Mouse (Mus musculus) limb, embryonic 10.5 days (tissue): ENCODE results near the gene Mthfs. TPM values are rescaled to one million over a fixed set of nuclear protein-coding genes. Genes with fewer than 3 reads are reported as not detected.

Experiments used
- DNase-seq: peaks from one replicate; pipeline ENCODE4 v3.0.0-alpha.2; 2017; ENCODE audit warnings: low spot score
- H3K27ac ChIP-seq: fragments of 300-500 bp; sonication (generic); 2 replicates; pipeline ENCODE4 v1.5.1; 2016; ENCODE audit warnings: mild to moderate bottlenecking
- H3K27me3 ChIP-seq: fragments of 300-500 bp; sonication (generic); 2 replicates; pipeline ENCODE4 v1.6.1; 2016; ENCODE audit warnings: low read depth, mild to moderate bottlenecking; ENCODE audit not compliant: poor library complexity, severe bottlenecking
- H3K36me3 ChIP-seq: fragments of 300-500 bp; sonication (generic); 2 replicates; pipeline ENCODE4 v1.6.1; 2016; ENCODE audit warnings: mild to moderate bottlenecking, moderate library complexity
- H3K4me1 ChIP-seq: fragments of 300-500 bp; sonication (generic); 2 replicates; pipeline ENCODE4 v1.6.1; 2016
- H3K4me3 ChIP-seq: fragments of 300-500 bp; sonication (generic); 2 replicates; pipeline ENCODE4 v1.5.1; 2016; ENCODE audit warnings: mild to moderate bottlenecking, moderate library complexity
- H3K9me3 ChIP-seq: fragments of 300-500 bp; sonication (generic); replicated peaks from 2 replicates; pipeline ENCODE4 v1.6.1; 2016; ENCODE audit warnings: mild to moderate bottlenecking
- WGBS: fragments of 180-500 bp; shearing (Covaris S2); methylation state at CpG from one replicate; pipeline ENCODE4 v1.1.7; 2016; 5-methylcytosine and 5-hydroxymethylcytosine counted together
- polyA plus RNA-seq: library from polyadenylated mRNA; unstranded; fragments of >200 nt; fragmentation: Nextera tagmentation; extraction: Ambion mirVana; gene quantifications from 2 replicates; pipeline ENCODE4 v1.2.1, GENCODE M21; 2016

The Mthfs gene
- polyA plus RNA-seq, 1 experiment from 2014 or later, result 23.0 TPM

GRCm38 (mm10) chr9:89373731-89374130 lies 163.3 kb downstream of the Mthfs start:
- no peaks in the 10 kb centered on the region for H3K9me3 ChIP-seq
- no peak overlapping the region for H3K27ac ChIP-seq
- WGBS, result 88% methylated on average over 1 of the region's 1 CpGs
- no peaks in the 10 kb centered on the region for H3K36me3 ChIP-seq
- H3K4me3 ChIP-seq, result no peak overlapping the region
- DNase-seq, result no peak
- H3K27me3 ChIP-seq, result no peaks in the 10 kb centered on the region
- H3K4me1 ChIP-seq, result no peaks in the 10 kb centered on the region

- no peak for DNase-seq
- Histone ChIP-seq H3K9me3 (no peaks in the 10 kb centered on the region), H3K27ac (no peak overlapping the region), H3K4me1 (no peaks in the 10 kb centered on the region), H3K27me3 (no peaks in the 10 kb centered on the region), H3K4me3 (no peak overlapping the region), H3K36me3 (no peaks in the 10 kb centered on the region)
- WGBS, result 88% methylated on average over 4 of the region's 4 CpGs
Measured at GRCm38 (mm10) chr9:89374650-89375049, 164.2 kb downstream of the Mthfs start.

- WGBS, result 100% methylated on average over 1 of the region's 1 CpGs
Measured at GRCm38 (mm10) chr9:89403031-89403430, 192.6 kb downstream of the Mthfs start.

More at GRCm38 (mm10) chr9:89403031-89403430, 192.6 kb downstream of the Mthfs start:
- no peak for DNase-seq
- Histone ChIP-seq H3K4me1 (no peaks in the 10 kb centered on the region), H3K4me3 (no peak overlapping the region), H3K36me3 (no peaks in the 10 kb centered on the region), H3K27me3 (no peaks in the 10 kb centered on the region), H3K9me3 (no peaks in the 10 kb centered on the region), H3K27ac (no peak overlapping the region)

Other genes starting within 250 kb of the Mthfs start
- gene Trim43b, start 117.8 kb upstream of the Mthfs start, polyA plus RNA-seq, result not detected in 2 replicates
- gene Bcl2a1b, start 11.5 kb upstream of the Mthfs start, polyA plus RNA-seq, result 0.18 TPM in 1 of 2 replicates, not detected in the other
- gene Gm29094, start 11.3 kb upstream of the Mthfs start, polyA plus RNA-seq, result not detected in 2 replicates